Mouse (Mus musculus) embryonic facial prominence, embryonic 11.5 days (tissue): Measurements from ENCODE around the gene Taar1. TPM values are rescaled to one million over a fixed set of nuclear protein-coding genes. Genes with fewer than 3 reads are reported as not detected.
A peak's percentile ranks its signal among the peaks of the same experiment; 100 is the strongest.

Experiments
- ATAC-seq: fragments of 200-750 bp; cut with Nextera tagmentation; replicated peaks from 2 replicates; pipeline ENCODE4 v1.8.0; 2017; ENCODE audit warnings: low read depth; ENCODE audit not compliant: insufficient number of reproducible peaks, low FRiP score, low TSS enrichment
- DNase-seq: peaks from one replicate; pipeline ENCODE4 v3.0.0-alpha.2; 2015; ENCODE audit warnings: low spot score
- H3K27ac ChIP-seq: fragments of 300-500 bp; sonication (generic); replicated peaks from 2 replicates; pipeline ENCODE4 v1.5.1; 2014; ENCODE audit warnings: mild to moderate bottlenecking, low read depth, low read length, control low read depth
- H3K27me3 ChIP-seq: fragments of 300-500 bp; sonication (generic); 2 replicates; pipeline ENCODE4 v1.6.1; 2014; ENCODE audit warnings: mild to moderate bottlenecking, low read length, moderate library complexity, mixed read lengths; ENCODE audit not compliant: control insufficient read depth, insufficient read depth
- H3K36me3 ChIP-seq: fragments of 300-500 bp; sonication (generic); replicated peaks from 2 replicates; pipeline ENCODE4 v1.6.1; 2014; ENCODE audit warnings: low read depth, mild to moderate bottlenecking, low read length, moderate library complexity, mixed read lengths; ENCODE audit not compliant: control insufficient read depth, insufficient read depth
- H3K4me1 ChIP-seq: fragments of 300-500 bp; sonication (generic); 2 replicates; pipeline ENCODE4 v1.6.1; 2014; ENCODE audit warnings: low read length, mixed read lengths; ENCODE audit not compliant: control insufficient read depth, insufficient read depth
- H3K4me2 ChIP-seq: fragments of 300-500 bp; sonication (generic); 2 replicates; pipeline ENCODE4 v1.6.1; 2014; ENCODE audit warnings: low read depth, mild to moderate bottlenecking, control low read depth, low read length, moderate library complexity
- H3K4me3 ChIP-seq: fragments of 300-500 bp; sonication (generic); 2 replicates; pipeline ENCODE4 v1.5.1; 2014; ENCODE audit warnings: low read depth, low read length, control low read depth
- H3K9ac ChIP-seq: fragments of 300-500 bp; sonication (generic); replicated peaks from 2 replicates; pipeline ENCODE4 v1.6.1; 2014; ENCODE audit warnings: mild to moderate bottlenecking, control low read depth, low read length
- H3K9me3 ChIP-seq: fragments of 300-500 bp; sonication (generic); replicated peaks from 2 replicates; pipeline ENCODE4 v1.6.1; 2016; ENCODE audit warnings: mild to moderate bottlenecking, low read length, inconsistent platforms, mixed read lengths; ENCODE audit not compliant: control insufficient read depth
- WGBS: fragments of 180-500 bp; shearing (Covaris S2); extraction: QIAGEN DNeasy Blood & Tissue Kit; methylation state at CpG from one replicate; pipeline ENCODE4 v1.1.7; 2014; 5-methylcytosine and 5-hydroxymethylcytosine counted together
- polyA plus RNA-seq: library from polyadenylated mRNA; unstranded; fragments of >200 nt; fragmentation: Nextera tagmentation; extraction: Ambion mirVana; gene quantifications from 2 replicates; pipeline ENCODE4 v1.2.1, GENCODE M21; 2014

Gene Taar1
- polyA plus RNA-seq, 1 experiment from 2014 or later = not detected

DNA sequence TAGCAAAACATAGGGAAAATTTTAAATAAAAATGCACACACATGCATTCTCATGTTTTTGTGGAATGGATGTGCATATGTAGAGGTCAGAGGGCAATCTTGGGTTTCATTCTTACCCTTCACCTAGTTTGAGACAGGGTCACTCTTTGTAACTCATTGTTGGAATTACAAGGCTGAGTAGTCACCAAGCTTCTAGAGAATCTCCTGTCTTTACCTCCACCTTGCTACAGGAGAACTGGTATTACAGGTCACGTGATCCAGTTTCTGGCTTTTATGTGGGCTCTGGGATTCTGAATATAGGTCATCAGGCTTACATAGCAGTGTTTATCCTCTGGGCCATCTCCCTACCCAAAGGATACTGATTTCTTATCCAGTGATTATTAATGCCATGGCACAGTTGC lies 14.5 kb upstream of the Taar1 start:
- 91% methylated on average over 1 of the region's 1 CpGs for WGBS
- Histone ChIP-seq H3K4me2 (no peak overlapping the region), H3K27ac (no peak overlapping the region), H3K4me3 (no peak overlapping the region), H3K9me3 (no peaks in the 10 kb centered on the region), H3K4me1 (no peaks in the 10 kb centered on the region), H3K36me3 (no peaks in the 10 kb centered on the region), H3K27me3 (no peaks in the 10 kb centered on the region), H3K9ac (no peak overlapping the region)
- ATAC-seq = no peak
- DNase-seq = no peak

DNA sequence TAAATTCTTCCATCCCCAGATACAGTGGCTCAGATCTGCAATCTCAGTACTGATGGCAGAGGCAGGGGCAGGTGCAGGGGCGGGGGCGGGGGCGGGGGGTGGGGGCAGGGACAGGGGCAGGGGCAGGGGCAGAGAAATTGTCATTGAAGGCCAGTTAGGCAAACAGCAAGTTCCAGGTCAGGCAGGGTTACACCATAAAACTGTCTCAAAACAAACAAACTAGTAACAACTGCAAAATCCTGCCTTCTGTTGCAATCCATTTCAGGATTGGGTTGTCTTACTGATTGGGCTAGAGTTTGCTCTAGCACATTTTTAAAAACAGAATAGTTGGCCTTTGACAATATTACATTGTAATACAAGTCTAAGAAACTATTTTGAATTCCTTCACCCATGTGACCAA lies 2.3 kb downstream of the Taar1 start:
- WGBS = 70% methylated on average over 3 of the region's 3 CpGs
- Histone ChIP-seq H3K9ac (no peak overlapping the region), H3K4me1 (no peaks in the 10 kb centered on the region), H3K27ac (no peak overlapping the region), H3K4me2 (no peak overlapping the region), H3K27me3 (no peaks in the 10 kb centered on the region), H3K36me3 (no peaks in the 10 kb centered on the region), H3K4me3 (no peak overlapping the region), H3K9me3 (no peaks in the 10 kb centered on the region)
- ATAC-seq = no peak
- DNase-seq = no peak

GRCm38 (mm10) chr10:23923941-23924340 lies 3.8 kb downstream of the Taar1 start:
- no peaks in the 10 kb centered on the region for H3K36me3 ChIP-seq
- no peaks in the 10 kb centered on the region for H3K9me3 ChIP-seq
- 79% methylated on average over 2 of the region's 2 CpGs for WGBS
- ATAC-seq = no peak
- H3K27me3 ChIP-seq = no peaks in the 10 kb centered on the region
- H3K4me2 ChIP-seq = no peak overlapping the region
- no peak overlapping the region for H3K27ac ChIP-seq
- no peak overlapping the region for H3K9ac ChIP-seq
- no peak for DNase-seq
- H3K4me3 ChIP-seq = no peak overlapping the region
- no peaks in the 10 kb centered on the region for H3K4me1 ChIP-seq

DNA sequence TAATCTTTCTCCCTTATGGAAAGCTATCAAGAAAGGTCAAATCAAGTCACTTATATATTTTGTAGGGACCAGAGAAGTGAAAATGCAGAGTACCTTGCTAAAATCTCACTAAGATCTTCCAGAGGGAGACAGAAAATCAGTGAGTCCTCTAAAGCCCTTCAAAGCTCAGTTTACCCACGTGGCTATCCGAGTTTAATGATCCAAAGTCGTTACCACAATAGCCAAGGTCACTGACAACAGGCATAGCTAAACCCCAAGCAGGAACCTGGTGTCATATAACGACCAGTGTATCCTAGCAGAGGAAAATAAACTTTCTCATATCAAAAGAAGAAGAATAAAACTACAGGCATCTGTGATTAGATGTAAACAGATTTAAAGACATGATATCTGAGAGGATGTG lies 17.5 kb downstream of the Taar1 start:
- Histone ChIP-seq H3K4me2 (no peak overlapping the region), H3K27me3 (no peaks in the 10 kb centered on the region), H3K4me3 (no peak overlapping the region), H3K36me3 (no peaks in the 10 kb centered on the region), H3K9ac (no peak overlapping the region), H3K9me3 (no peaks in the 10 kb centered on the region), H3K27ac (no peak overlapping the region), H3K4me1 (no peaks in the 10 kb centered on the region)
- ATAC-seq (no peak), DNase-seq (no peak)
- 42% methylated on average over 4 of the region's 4 CpGs for WGBS

GRCm38 (mm10) chr10:23938312-23938711 lies 18.2 kb downstream of the Taar1 start, which contains the start of gene Taar2:
Taar2 (plus strand) TSS chr10:23938572.
- 58% methylated on average over 6 of the region's 6 CpGs for WGBS
- Histone ChIP-seq H3K9ac (no peak within 1 kb of the TSS), H3K27ac (no peak within 1 kb of the TSS), H3K4me1 (no peaks in the 10 kb centered on the region), H3K27me3 (no peaks in the 10 kb centered on the region), H3K9me3 (no peaks in the 10 kb centered on the region), H3K4me2 (no peak within 1 kb of the TSS), H3K4me3 (no peak within 1 kb of the TSS), H3K36me3 (no peaks in the 10 kb centered on the region)
- DNase-seq (no peak), ATAC-seq (no peak)

DNA sequence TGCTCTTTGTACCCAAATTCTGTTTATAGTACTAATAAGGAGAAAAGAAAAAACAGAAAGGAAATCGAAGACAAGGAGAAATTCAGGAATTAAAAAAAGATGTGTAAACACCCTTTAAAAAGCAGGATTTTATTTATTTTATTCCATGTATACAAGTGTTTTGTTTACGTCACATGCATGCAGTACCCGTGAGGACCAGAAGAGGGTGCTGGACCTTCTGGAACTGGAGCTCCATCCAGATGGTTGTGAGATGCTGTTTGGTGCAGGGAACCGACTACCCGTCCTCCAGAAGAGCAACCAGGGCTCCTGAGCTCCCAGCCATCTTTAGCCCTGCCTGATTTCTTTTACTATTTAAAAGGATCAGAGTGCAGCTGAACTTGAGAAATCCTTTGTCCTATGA lies 22.3 kb downstream of the Taar1 start:
- Histone ChIP-seq H3K4me2 (no peak overlapping the region), H3K4me1 (no peaks in the 10 kb centered on the region), H3K9me3 (no peaks in the 10 kb centered on the region), H3K27me3 (no peaks in the 10 kb centered on the region), H3K27ac (no peak overlapping the region), H3K4me3 (no peak overlapping the region), H3K36me3 (no peaks in the 10 kb centered on the region), H3K9ac (no peak overlapping the region)
- peak; percentile 10 for DNase-seq
- no peak for ATAC-seq
- 78% methylated on average over 5 of the region's 5 CpGs for WGBS

DNA sequence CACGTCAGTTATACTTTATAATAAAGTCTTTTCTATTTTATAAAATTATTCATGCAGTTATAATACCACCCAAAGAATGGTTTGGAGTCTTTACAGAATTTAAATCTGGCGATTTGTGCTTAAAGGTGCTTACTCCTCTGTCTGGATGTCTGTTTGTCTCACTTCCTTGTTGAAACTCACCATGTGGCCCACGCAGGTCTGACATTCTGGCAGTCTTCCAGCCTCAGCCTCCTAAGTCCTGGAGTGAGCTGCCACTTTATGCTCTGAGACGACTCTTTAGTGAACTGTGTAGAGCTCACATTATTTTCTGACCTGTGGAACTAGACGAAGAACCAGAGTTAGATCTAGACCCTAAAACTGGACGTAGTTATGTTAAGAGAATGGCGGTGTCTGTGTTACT lies 27.9 kb downstream of the Taar1 start:
- H3K4me1 ChIP-seq = no peaks in the 10 kb centered on the region
- no peak for ATAC-seq
- WGBS = 77% methylated on average over 7 of the region's 7 CpGs

GRCm38 (mm10) chr10:23949508-23950005 lies 29.4 kb downstream of the Taar1 start, which contains the start of gene Taar3:
Taar3 (plus strand) TSS chr10:23949558.
- no peak within 1 kb of the TSS for H3K27ac ChIP-seq
- H3K9me3 ChIP-seq = no peaks in the 10 kb centered on the region
- H3K4me1 ChIP-seq = no peaks in the 10 kb centered on the region
- no peak within 1 kb of the TSS for H3K4me2 ChIP-seq
- no peaks in the 10 kb centered on the region for H3K27me3 ChIP-seq
- WGBS = 85% methylated on average over 16 of the region's 16 CpGs
- no peak within 1 kb of the TSS for H3K4me3 ChIP-seq
- no peaks in the 10 kb centered on the region for H3K36me3 ChIP-seq
- H3K9ac ChIP-seq = no peak within 1 kb of the TSS
- ATAC-seq (no peak), DNase-seq (no peak)

More for the DNA sequence above, 27.9 kb downstream of the Taar1 start:
- no peaks in the 10 kb centered on the region for H3K27me3 ChIP-seq
- no peaks in the 10 kb centered on the region for H3K9me3 ChIP-seq
- H3K4me3 ChIP-seq = no peak overlapping the region
- no peaks in the 10 kb centered on the region for H3K36me3 ChIP-seq
- no peak for DNase-seq
- H3K4me2 ChIP-seq = no peak overlapping the region
- no peak overlapping the region for H3K27ac ChIP-seq
- H3K9ac ChIP-seq = no peak overlapping the region
